Mouse (Mus musculus) limb, embryonic 14.5 days (tissue): Measurements from ENCODE around the gene Lrtm1. TPM values are rescaled to one million over a fixed set of nuclear protein-coding genes. Genes with fewer than 3 reads are reported as not detected.

Source experiments
- ATAC-seq: fragments of 200-750 bp; cut with Nextera tagmentation; 2 replicates; pipeline ENCODE4 v1.8.0; 2017; ENCODE audit warnings: low read depth, moderate number of reproducible peaks, moderate TSS enrichment; ENCODE audit not compliant: low FRiP score
- DNase-seq: peaks from one replicate; pipeline ENCODE4 v3.0.0-alpha.2; 2015; ENCODE audit warnings: low spot score
- H3K27ac ChIP-seq: fragments of 300-500 bp; sonication (generic); replicated peaks from 2 replicates; pipeline ENCODE4 v1.5.1; 2014; ENCODE audit warnings: low read depth, mild to moderate bottlenecking, low read length, moderate library complexity, mixed read lengths
- H3K27me3 ChIP-seq: fragments of 300-500 bp; sonication (generic); 2 replicates; pipeline ENCODE4 v1.6.1; 2014; ENCODE audit warnings: low read length, mixed read lengths; ENCODE audit not compliant: control insufficient read depth, insufficient read depth
- H3K36me3 ChIP-seq: fragments of 300-500 bp; sonication (generic); 2 replicates; pipeline ENCODE4 v1.6.1; 2014; ENCODE audit warnings: mild to moderate bottlenecking, low read length, moderate library complexity, mixed read lengths; ENCODE audit not compliant: control insufficient read depth, insufficient read depth
- H3K4me1 ChIP-seq: fragments of 300-500 bp; sonication (generic); 2 replicates; pipeline ENCODE4 v1.6.1; 2014; ENCODE audit warnings: antibody characterized with exemption, low read length, mixed read lengths; ENCODE audit not compliant: control insufficient read depth, insufficient read depth
- H3K4me2 ChIP-seq: fragments of 300-500 bp; sonication (generic); replicated peaks from 2 replicates; pipeline ENCODE4 v1.6.1; 2014; ENCODE audit warnings: low read depth, mild to moderate bottlenecking, low read length, moderate library complexity; ENCODE audit not compliant: severe bottlenecking
- H3K4me3 ChIP-seq: fragments of 300-500 bp; sonication (generic); replicated peaks from 2 replicates; pipeline ENCODE4 v1.5.1; 2014; ENCODE audit warnings: low read length
- H3K9ac ChIP-seq: fragments of 300-500 bp; sonication (generic); 2 replicates; pipeline ENCODE4 v1.6.1; 2014; ENCODE audit warnings: mild to moderate bottlenecking, low read depth, low read length, moderate library complexity; ENCODE audit not compliant: severe bottlenecking
- H3K9me3 ChIP-seq: fragments of 300-500 bp; sonication (generic); 2 replicates; pipeline ENCODE4 v1.6.1; 2016; ENCODE audit warnings: low read length; ENCODE audit not compliant: control insufficient read depth
- POLR2A ChIP-seq: fragments of 200-500 bp; IDR thresholded peaks from 2 replicates; pipeline ENCODE4 v1.8.0; 2012; ENCODE audit warnings: inconsistent platforms, mild to moderate bottlenecking, moderate library complexity, borderline replicate concordance; ENCODE audit not compliant: insufficient read depth, insufficient read length; ENCODE audit errors: extremely low read depth
- WGBS: fragments of 180-500 bp; shearing (Covaris S2); extraction: QIAGEN DNeasy Blood & Tissue Kit; methylation state at CpG from one replicate; pipeline ENCODE4 v1.1.7; 2014; 5-methylcytosine and 5-hydroxymethylcytosine counted together
- polyA plus RNA-seq, 2 experiments: library from polyadenylated mRNA; depleted of rRNA in 1 of 2; stranded (reverse) in 1 of 2; unstranded in 1 of 2; fragments of >200 nt; fragmentation: Nextera tagmentation in 1 of 2; extraction: Ambion mirVana in 1 of 2; gene quantifications; 2 replicates each; pipeline versions ENCODE4 v1.2.1 to v1.2.3; 2012 to 2014

Lrtm1 gene
- polyA plus RNA-seq, 2 experiments = 0.53 to 1.4 TPM

GRCm38 (mm10) chr14:29013161-29013560, 4.8 kb upstream of the Lrtm1 start:
- DNase-seq (no peak), ATAC-seq (no peak)
- Histone ChIP-seq H3K4me3 (no peak overlapping the region), H3K36me3 (no peaks in the 10 kb centered on the region), H3K27me3 (no peaks in the 10 kb centered on the region), H3K9me3 (no peaks in the 10 kb centered on the region), H3K4me2 (no peak overlapping the region), H3K27ac (no peak overlapping the region), H3K9ac (no peak overlapping the region), H3K4me1 (peaks cover 9% of the 10 kb centered on the region; the same call in 1 of the 2 replicates)
- 91% methylated on average over 3 of the region's 3 CpGs for WGBS
- no peak for TF ChIP-seq POLR2A

- Histone ChIP-seq H3K4me2 (no peak overlapping the region), H3K36me3 (no peaks in the 10 kb centered on the region), H3K27me3 (no peaks in the 10 kb centered on the region), H3K4me1 (peaks cover 9% of the 10 kb centered on the region; the same call in 1 of the 2 replicates), H3K9ac (no peak overlapping the region), H3K9me3 (no peaks in the 10 kb centered on the region), H3K4me3 (no peak overlapping the region), H3K27ac (no peak overlapping the region)
- WGBS = 69% methylated on average over 2 of the region's 2 CpGs
- ATAC-seq = no peak
- DNase-seq = no peak
- TF ChIP-seq POLR2A = no peak
These were observed 3.3 kb upstream of the Lrtm1 start for GRCm38 (mm10) chr14:29014680-29015079.

GRCm38 (mm10) chr14:29015896-29016295, 2.1 kb upstream of the Lrtm1 start:
- ATAC-seq (no peak), DNase-seq (no peak)
- Histone ChIP-seq H3K4me3 (no peak overlapping the region), H3K27me3 (no peaks in the 10 kb centered on the region), H3K4me2 (no peak overlapping the region), H3K36me3 (no peaks in the 10 kb centered on the region), H3K9ac (no peak overlapping the region), H3K9me3 (no peaks in the 10 kb centered on the region), H3K27ac (no peak overlapping the region), H3K4me1 (peaks cover 9% of the 10 kb centered on the region; the same call in 1 of the 2 replicates)
- TF ChIP-seq POLR2A = no peak
- WGBS = 41% methylated on average over 5 of the region's 5 CpGs

GRCm38 (mm10) chr14:29018316-29019000, 450 bp downstream of the Lrtm1 start:
- Histone ChIP-seq H3K36me3 (no peaks in the 10 kb centered on the region), H3K27ac (no peak overlapping the region), H3K4me3 (no peak overlapping the region), H3K9ac (no peak overlapping the region), H3K4me2 (no peak overlapping the region), H3K9me3 (no peaks in the 10 kb centered on the region), H3K27me3 (no peaks in the 10 kb centered on the region), H3K4me1 (peaks cover 9% of the 10 kb centered on the region; the same call in 1 of the 2 replicates)
- no peak for TF ChIP-seq POLR2A
- ATAC-seq (no peak), DNase-seq (no peak)
- 54% methylated on average over 7 of the region's 7 CpGs for WGBS

- no peaks in the 10 kb centered on the region for H3K36me3 ChIP-seq
- no peak overlapping the region for H3K9ac ChIP-seq
- no peak overlapping the region for H3K4me2 ChIP-seq
- H3K4me3 ChIP-seq = no peak overlapping the region
- H3K27me3 ChIP-seq = no peaks in the 10 kb centered on the region
- WGBS = 79% methylated on average over 4 of the region's 4 CpGs
- no peak for DNase-seq
- no peak overlapping the region for H3K27ac ChIP-seq
- no peak for TF ChIP-seq POLR2A
- no peak for ATAC-seq
- H3K9me3 ChIP-seq = no peaks in the 10 kb centered on the region
- peaks cover 5% of the 10 kb centered on the region; the same call in 1 of the 2 replicates for H3K4me1 ChIP-seq
These were observed 3.3 kb downstream of the Lrtm1 start for GRCm38 (mm10) chr14:29021295-29021694.
